Mouse (Mus musculus) layer of hippocampus, postnatal 36 days (tissue): Measurements from ENCODE around the gene Olfr683. TPM values are rescaled to one million over a fixed set of nuclear protein-coding genes. Genes with fewer than 3 reads are reported as not detected.
"Not testable (repeated sequence)": the region's sequence is repeated elsewhere in the genome, so short reads cannot be mapped to it uniquely, and the experiment has no call there.

Experiments used
- DNase-seq, 2 experiments: peaks; one replicate each; pipeline ENCODE4 v3.0.0; 2022
- total RNA-seq, 2 experiments: library from RNA; stranded (reverse); gene quantifications; 2 replicates each; pipeline ENCODE4 v1.2.3; 2021

The Olfr683 gene
- not detected for total RNA-seq

GRCm38 (mm10) chr7:105146912-105147311 lies at the start of gene Olfr683:
TSS of gene Olfr683 (minus strand) at chr7:105147012.
- no peak for DNase-seq

GRCm38 (mm10) chr7:105185912-105186311 lies 39.1 kb upstream of the Olfr683 start, which contains the start of gene Olfr685:
TSS of gene Olfr685 (minus strand) at chr7:105186012.
- no peak for DNase-seq

GRCm38 (mm10) chr7:105170773-105171172 lies 24.0 kb upstream of the Olfr683 start:
- DNase-seq, result peak in 1 of 2 experiments; percentile 11

GRCm38 (mm10) chr7:105163553-105163952 lies 16.7 kb upstream of the Olfr683 start, which contains the start of gene Olfr684:
TSS of gene Olfr684 (minus strand) at chr7:105163653.
- DNase-seq, result no peak

GRCm38 (mm10) chr7:105141275-105141674 lies 5.5 kb downstream of the Olfr683 start:
- no peak for DNase-seq

GRCm38 (mm10) chr7:105116536-105116935 lies 30.3 kb downstream of the Olfr683 start, which contains the start of gene Olfr681:
TSS of gene Olfr681 (plus strand) at chr7:105116836.
- DNase-seq, result no peak

GRCm38 (mm10) chr7:105092717-105093116 lies 54.1 kb downstream of the Olfr683 start, which contains the start of gene Olfr680-ps1:
TSS of gene Olfr680-ps1 (minus strand) at chr7:105092817.
- DNase-seq, result not testable (repeated sequence)

Other genes starting within 250 kb of the Olfr683 start
- gene Olfr667, start 225.5 kb downstream of the Olfr683 start, total RNA-seq, result not detected
- not detected for gene Olfr668, start 219.0 kb downstream of the Olfr683 start, total RNA-seq
- not detected for gene Olfr669, start 212.8 kb downstream of the Olfr683 start, total RNA-seq
- not detected for gene Olfr670, start 184.4 kb downstream of the Olfr683 start, total RNA-seq
- gene Olfr671, start 167.9 kb downstream of the Olfr683 start, total RNA-seq, result not detected
- gene Olfr672, start 145.0 kb downstream of the Olfr683 start, total RNA-seq, result not detected
- not detected for gene Olfr675, start 118.6 kb downstream of the Olfr683 start, total RNA-seq
- gene Olfr676, start 114.3 kb downstream of the Olfr683 start, total RNA-seq, result not detected
- gene Olfr677, start 95.6 kb downstream of the Olfr683 start, total RNA-seq, result not detected
- gene Olfr678, start 82.5 kb downstream of the Olfr683 start, total RNA-seq, result not detected
- not detected for gene Olfr679, start 65.8 kb downstream of the Olfr683 start, total RNA-seq
- not detected for gene Olfr680-ps1, start 54.2 kb downstream of the Olfr683 start, total RNA-seq
- not detected for gene Olfr681, start 30.2 kb downstream of the Olfr683 start, total RNA-seq
- not detected for gene Olfr684, start 16.6 kb upstream of the Olfr683 start, total RNA-seq
- not detected for gene Olfr685, start 39.0 kb upstream of the Olfr683 start, total RNA-seq
- not detected for gene Olfr686, start 60.5 kb upstream of the Olfr683 start, total RNA-seq
- gene Olfr688, start 141.1 kb upstream of the Olfr683 start, total RNA-seq, result not detected
- not detected for gene Olfr689, start 164.2 kb upstream of the Olfr683 start, total RNA-seq
- gene Olfr690, start 187.1 kb upstream of the Olfr683 start, total RNA-seq, result under 1 TPM; 0.42 to 0.51 TPM
- under 1 TPM; 0.78 to 0.95 TPM for gene Olfr691, start 195.3 kb upstream of the Olfr683 start, total RNA-seq
- gene Olfr692, start 221.2 kb upstream of the Olfr683 start, total RNA-seq, result not detected
- gene Gm5901, start 228.0 kb upstream of the Olfr683 start, total RNA-seq, result not detected